Mouse (Mus musculus) ES-Bruce4 (cell line): ENCODE results near the gene Fetub. TPM values are rescaled to one million over a fixed set of nuclear protein-coding genes. Genes with fewer than 3 reads are reported as not detected.

Experiments used
- H3K27ac ChIP-seq: 2 replicates; pipeline ENCODE4 v1.5.1; 2012; ENCODE audit warnings: low read length, inconsistent platforms; ENCODE audit not compliant: insufficient read depth
- H3K27me3 ChIP-seq: 2 replicates; pipeline ENCODE4 v1.6.1; 2012; ENCODE audit warnings: mild to moderate bottlenecking, low read length, inconsistent platforms; ENCODE audit not compliant: control insufficient read depth, poor library complexity, insufficient read depth, severe bottlenecking
- H3K36me3 ChIP-seq: 2 replicates; pipeline ENCODE4 v1.6.1; 2012; ENCODE audit warnings: inconsistent platforms, mild to moderate bottlenecking, low read length, moderate library complexity; ENCODE audit not compliant: control insufficient read depth, poor library complexity, insufficient read depth, severe bottlenecking
- H3K4me1 ChIP-seq: one replicate; pipeline ENCODE4 v1.8.1; 2011; ENCODE audit warnings: low read length; ENCODE audit not compliant: control insufficient read depth, insufficient read depth
- H3K4me3 ChIP-seq: 2 replicates; pipeline ENCODE4 v1.5.1; 2011; ENCODE audit warnings: low read depth, mild to moderate bottlenecking, low read length
- H3K9ac ChIP-seq: 2 replicates; pipeline ENCODE4 v1.6.1; 2012; ENCODE audit warnings: low read depth, mild to moderate bottlenecking, inconsistent platforms; ENCODE audit not compliant: poor library complexity, severe bottlenecking
- H3K9me3 ChIP-seq: replicated peaks from 2 replicates; pipeline ENCODE4 v1.6.1; 2012; ENCODE audit warnings: mild to moderate bottlenecking, low read length, inconsistent platforms; ENCODE audit not compliant: control insufficient read depth, poor library complexity, insufficient read depth, severe bottlenecking
- CTCF ChIP-seq: IDR thresholded peaks from one replicate; pipeline ENCODE4 v1.8.1; 2011; ENCODE audit warnings: low read depth, low read length
- EP300 ChIP-seq: IDR thresholded peaks from 2 replicates; pipeline ENCODE4 v1.6.1; 2011; ENCODE audit warnings: low read depth, low read length; ENCODE audit not compliant: insufficient read depth
- POLR2A ChIP-seq: IDR thresholded peaks from one replicate; pipeline ENCODE4 v1.8.1; 2011; ENCODE audit warnings: low read length; ENCODE audit not compliant: insufficient read depth
- polyA plus RNA-seq: library from polyadenylated mRNA; stranded (reverse); fragments of >200 nt; gene quantifications from 2 replicates; pipeline ENCODE4 v1.2.4, GENCODE M21; 2011; ENCODE audit warnings: low read depth; ENCODE audit not compliant: missing spikeins, insufficient read depth, insufficient read length

Gene Fetub
- polyA plus RNA-seq, 1 experiment = 2.2 TPM

- TF ChIP-seq POLR2A (no peak), EP300 (no peak), CTCF (no peak)
- Histone ChIP-seq H3K27me3 (no peaks in the 10 kb centered on the region), H3K9ac (no peak within 1 kb of the TSS), H3K9me3 (no peaks in the 10 kb centered on the region), H3K4me3 (no peak within 1 kb of the TSS), H3K36me3 (no peaks in the 10 kb centered on the region), H3K4me1 (peaks cover 2% of the 10 kb centered on the region), H3K27ac (no peak within 1 kb of the TSS)
These were observed 32.8 kb downstream of the Fetub start, which contains the start of gene Hrg for GRCm38 (mm10) chr16:22950840-22951395. Gene Hrg, plus strand, starts transcription at chr16:22951072.

DNA sequence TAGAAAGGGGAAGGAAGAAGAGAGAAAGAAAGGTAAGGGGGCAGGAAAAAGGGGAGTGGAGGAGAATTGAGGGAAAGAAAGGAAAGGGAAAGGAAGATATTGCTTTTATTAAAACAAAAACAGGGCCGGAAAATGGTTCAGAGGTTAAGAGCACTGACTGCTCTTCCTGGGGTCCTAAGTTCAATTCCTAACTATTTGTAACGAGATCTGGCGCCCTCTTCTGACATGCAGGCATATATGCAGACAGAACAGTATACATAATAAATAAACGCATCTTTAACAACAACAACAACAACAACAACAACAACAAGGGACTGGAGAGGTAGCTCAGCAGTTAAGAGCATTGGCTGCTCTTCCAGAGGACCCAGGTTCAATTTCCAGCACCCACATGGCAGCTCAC is 34.9 kb downstream of the Fetub start:
- Histone ChIP-seq H3K27ac (no peak overlapping the region), H3K36me3 (no peaks in the 10 kb centered on the region), H3K9ac (no peak overlapping the region), H3K4me1 (peaks cover 2% of the 10 kb centered on the region), H3K9me3 (no peaks in the 10 kb centered on the region), H3K4me3 (no peak overlapping the region), H3K27me3 (no peaks in the 10 kb centered on the region)
- TF ChIP-seq POLR2A (no peak), CTCF (no peak), EP300 (no peak)

GRCm38 (mm10) chr16:22955397-22956084 is 37.4 kb downstream of the Fetub start:
- no peak for TF ChIP-seq POLR2A
- TF ChIP-seq EP300 = peak; percentile 81
- peak overlapping the region; percentile 30; the same call in 1 of the 2 replicates for H3K4me3 ChIP-seq
- peak overlapping the region; percentile 42; the same call in 1 of the 2 replicates for H3K27ac ChIP-seq
- H3K27me3 ChIP-seq = no peaks in the 10 kb centered on the region
- peaks cover 2% of the 10 kb centered on the region for H3K4me1 ChIP-seq
- H3K9ac ChIP-seq = no peak overlapping the region
- H3K36me3 ChIP-seq = no peaks in the 10 kb centered on the region
- H3K9me3 ChIP-seq = no peaks in the 10 kb centered on the region

GRCm38 (mm10) chr16:22956085-22956439 is 37.9 kb downstream of the Fetub start:
- no peak for TF ChIP-seq CTCF
- peak overlapping the region; percentile 30; the same call in 1 of the 2 replicates for H3K4me3 ChIP-seq
- H3K36me3 ChIP-seq = no peaks in the 10 kb centered on the region
- no peak overlapping the region for H3K27ac ChIP-seq
- peaks cover 2% of the 10 kb centered on the region for H3K4me1 ChIP-seq
- no peak overlapping the region for H3K9ac ChIP-seq
- H3K9me3 ChIP-seq = no peaks in the 10 kb centered on the region
- H3K27me3 ChIP-seq = no peaks in the 10 kb centered on the region

- Histone ChIP-seq H3K4me3 (no peak overlapping the region), H3K9ac (no peak overlapping the region), H3K27ac (no peak overlapping the region), H3K36me3 (no peaks in the 10 kb centered on the region), H3K9me3 (no peaks in the 10 kb centered on the region), H3K4me1 (no peaks in the 10 kb centered on the region), H3K27me3 (no peaks in the 10 kb centered on the region)
- TF ChIP-seq EP300 = no peak
- no peak for TF ChIP-seq CTCF
- TF ChIP-seq POLR2A = no peak
These were observed 42.9 kb downstream of the Fetub start for GRCm38 (mm10) chr16:22961073-22961472.

DNA sequence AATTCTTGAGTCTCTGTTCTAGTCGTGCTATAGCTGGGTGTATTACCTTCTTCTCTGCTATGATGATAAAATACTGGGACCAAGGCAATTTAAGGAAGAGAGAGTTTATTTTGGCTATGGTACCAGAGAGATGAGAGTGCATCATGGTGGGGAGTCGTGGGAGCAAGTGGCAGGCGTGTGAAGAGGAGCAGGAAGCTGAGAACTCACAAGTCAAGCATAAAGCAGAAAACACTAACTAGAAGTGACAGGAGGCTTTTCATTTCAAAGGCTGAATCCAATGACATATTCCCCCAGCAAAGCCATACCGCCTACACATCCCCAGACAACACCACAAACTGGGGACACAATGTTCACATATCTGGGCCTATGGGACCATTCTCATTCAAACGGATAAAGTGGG is 44.1 kb downstream of the Fetub start:
- Histone ChIP-seq H3K27me3 (no peaks in the 10 kb centered on the region), H3K4me3 (no peak overlapping the region), H3K4me1 (no peaks in the 10 kb centered on the region), H3K27ac (no peak overlapping the region), H3K36me3 (no peaks in the 10 kb centered on the region), H3K9ac (no peak overlapping the region), H3K9me3 (no peaks in the 10 kb centered on the region)
- TF ChIP-seq POLR2A = no peak
- TF ChIP-seq CTCF = no peak
- no peak for TF ChIP-seq EP300
